Mouse (Mus musculus) erythroblast, adult 5-6 weeks (primary cell): Measurements from ENCODE around the gene Macf1. TPM values are rescaled to one million over a fixed set of nuclear protein-coding genes. Genes with fewer than 3 reads are reported as not detected.
"Not testable (repeated sequence)": the region's sequence is repeated elsewhere in the genome, so short reads cannot be mapped to it uniquely, and the experiment has no call there.

Source experiments
- ATAC-seq: replicated peaks from 2 replicates; pipeline ENCODE4 v1.8.0; 2016; ENCODE audit warnings: moderate number of reproducible peaks, mild to moderate bottlenecking, moderate TSS enrichment, inconsistent platforms; ENCODE audit not compliant: poor library complexity, low FRiP score, severe bottlenecking
- total RNA-seq, 2 experiments: library from RNA; stranded (forward) in 1 of 2; stranded (reverse) in 1 of 2; fragments of 150-400 nt in 1 of 2; fragments of 200-764, 138-1000 nt in 1 of 2; gene quantifications; 2 replicates each; pipeline versions ENCODE4 v1.2.3 to v1.2.4; 2015 to 2017; ENCODE audit warnings: low replicate concordance in 2 of 2

Gene Macf1
- total RNA-seq, 2 experiments from 2014 or later: 52.5 to 65.5 TPM

- no peak for ATAC-seq
Observed at GRCm38 (mm10) chr4:123645246-123645845, 38.8 kb downstream of the Macf1 start.

GRCm38 (mm10) chr4:123643561-123643960 is 40.6 kb downstream of the Macf1 start:
- ATAC-seq: no peak

GRCm38 (mm10) chr4:123642877-123643276 is 41.3 kb downstream of the Macf1 start:
- ATAC-seq: no peak

GRCm38 (mm10) chr4:123637136-123637535 is 47.0 kb downstream of the Macf1 start:
- ATAC-seq: no peak

DNA sequence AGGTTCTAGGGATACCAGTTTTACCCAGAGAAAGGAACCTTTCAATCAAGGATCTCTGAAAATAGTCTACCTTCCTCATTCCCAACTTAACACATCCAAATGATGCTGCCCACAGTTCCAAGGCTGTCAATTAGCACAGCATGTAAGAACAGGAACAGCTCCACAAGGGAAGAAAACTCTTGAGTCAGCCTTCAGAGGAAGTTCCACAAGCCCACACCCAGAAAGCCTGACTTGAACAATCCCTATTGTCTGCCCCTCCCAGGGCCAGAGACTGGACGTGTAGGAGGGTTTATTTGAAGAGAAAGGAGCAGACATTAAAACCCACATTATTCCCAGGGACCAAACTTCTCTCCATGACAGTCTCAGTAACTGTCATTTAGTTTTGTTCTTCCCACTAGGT is 48.7 kb downstream of the Macf1 start:
- ATAC-seq: no peak

DNA sequence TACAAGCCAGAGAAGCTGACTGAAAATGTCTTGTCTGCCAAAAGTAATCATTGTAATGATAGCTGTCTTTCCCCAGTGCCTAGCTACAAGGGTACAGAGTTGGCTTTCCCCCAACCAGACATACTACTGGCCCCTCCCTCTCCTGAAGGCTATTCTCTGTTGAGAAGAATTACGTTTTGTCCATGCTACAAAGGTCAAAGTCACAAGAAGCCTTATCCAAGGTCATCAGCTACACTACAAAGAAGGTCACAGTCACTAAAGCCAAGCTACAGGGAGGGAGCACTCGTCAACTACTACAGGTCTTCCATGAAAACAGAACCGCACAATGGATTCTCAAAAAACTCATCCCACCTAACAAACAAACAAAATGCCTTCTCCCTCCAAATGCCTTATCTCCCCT is 49.7 kb downstream of the Macf1 start:
- no peak for ATAC-seq

- ATAC-seq: no peak
Observed at GRCm38 (mm10) chr4:123633874-123634273, 50.3 kb downstream of the Macf1 start.

DNA sequence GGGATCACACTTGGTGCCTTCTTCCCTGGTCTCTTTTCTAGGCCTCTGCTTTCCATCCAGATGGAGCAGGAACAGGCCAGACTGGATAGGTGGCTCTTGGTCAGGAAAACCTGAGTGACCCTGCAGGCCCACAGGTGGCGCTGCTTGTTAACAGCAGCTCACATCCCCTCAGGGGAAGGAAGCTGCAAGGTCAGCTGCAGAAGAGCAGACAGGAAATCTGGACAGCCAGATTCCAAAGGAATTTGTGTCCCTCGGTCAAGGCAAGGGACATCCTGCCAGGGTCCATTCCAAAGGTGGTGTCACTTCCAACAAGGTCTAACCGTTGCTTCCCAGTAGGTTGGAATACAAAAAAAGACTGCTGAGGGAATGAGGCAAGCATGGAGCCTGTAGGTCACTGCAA is 50.8 kb downstream of the Macf1 start:
- peak; percentile 89 for ATAC-seq

GRCm38 (mm10) chr4:123632116-123632515 is 52.0 kb downstream of the Macf1 start:
- not testable (repeated sequence) for ATAC-seq

DNA sequence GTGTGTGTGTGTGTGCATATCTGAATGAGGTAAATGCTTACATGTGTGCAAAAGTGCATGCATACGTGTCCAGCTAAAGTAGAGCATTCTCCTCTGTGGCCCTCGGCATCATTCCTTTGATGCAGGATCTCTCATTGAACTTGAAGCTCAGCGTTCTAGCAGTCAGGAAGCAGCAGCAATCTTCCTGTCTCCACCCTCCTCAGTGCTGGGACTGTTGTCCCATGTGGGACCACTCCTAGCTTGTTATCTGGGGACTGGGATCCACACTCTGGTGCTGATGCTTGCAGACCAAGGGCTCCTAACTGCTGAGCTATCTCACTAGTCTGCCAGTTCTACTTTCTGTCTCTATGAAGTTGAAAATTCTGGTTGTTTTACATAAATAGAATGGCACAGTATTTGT is 52.5 kb downstream of the Macf1 start:
- ATAC-seq: no peak

- ATAC-seq: no peak
Observed at GRCm38 (mm10) chr4:123627683-123628082, 56.5 kb downstream of the Macf1 start.

DNA sequence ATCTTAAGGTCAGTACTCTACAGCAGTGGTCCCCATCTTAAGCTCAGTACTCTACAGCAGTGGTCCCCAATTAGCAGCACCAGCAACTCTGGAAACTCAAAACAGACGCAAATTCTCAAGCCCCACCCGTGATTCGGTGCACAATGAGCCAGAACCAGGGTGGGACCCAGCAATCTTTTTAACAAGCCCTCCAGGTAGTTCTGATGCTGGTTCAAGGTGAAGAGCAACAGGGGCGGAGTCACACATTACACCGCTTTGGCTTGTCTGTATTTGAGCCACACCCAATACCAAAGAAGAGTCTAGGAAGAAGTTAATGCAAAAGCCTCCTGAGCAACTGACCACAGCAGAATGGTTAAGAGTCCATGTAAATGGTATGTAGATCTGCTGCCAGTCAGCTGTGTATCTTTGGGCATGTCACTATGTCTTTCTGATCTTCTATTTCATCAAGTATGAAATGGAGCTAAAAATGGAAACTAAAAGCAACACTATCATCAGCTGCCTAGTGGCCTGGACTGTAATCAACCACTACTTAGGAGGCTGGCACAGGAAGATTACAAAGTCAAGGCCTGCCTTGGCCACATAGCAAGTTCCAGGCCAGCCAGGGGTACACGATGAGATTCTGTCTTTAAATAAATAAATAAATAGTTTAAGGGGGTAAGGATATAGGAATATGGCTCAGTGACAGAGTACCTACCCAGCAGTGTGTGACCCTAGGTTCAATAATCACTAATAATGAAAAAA is 58.7 kb downstream of the Macf1 start:
- peak; percentile 76 for ATAC-seq

- ATAC-seq: no peak
Observed at GRCm38 (mm10) chr4:123624438-123624837, 59.7 kb downstream of the Macf1 start.

GRCm38 (mm10) chr4:123623742-123624151 is 60.4 kb downstream of the Macf1 start:
- ATAC-seq: no peak

GRCm38 (mm10) chr4:123621732-123622131 is 62.4 kb downstream of the Macf1 start:
- no peak for ATAC-seq

GRCm38 (mm10) chr4:123617727-123618389 is 66.3 kb downstream of the Macf1 start:
- no peak for ATAC-seq

DNA sequence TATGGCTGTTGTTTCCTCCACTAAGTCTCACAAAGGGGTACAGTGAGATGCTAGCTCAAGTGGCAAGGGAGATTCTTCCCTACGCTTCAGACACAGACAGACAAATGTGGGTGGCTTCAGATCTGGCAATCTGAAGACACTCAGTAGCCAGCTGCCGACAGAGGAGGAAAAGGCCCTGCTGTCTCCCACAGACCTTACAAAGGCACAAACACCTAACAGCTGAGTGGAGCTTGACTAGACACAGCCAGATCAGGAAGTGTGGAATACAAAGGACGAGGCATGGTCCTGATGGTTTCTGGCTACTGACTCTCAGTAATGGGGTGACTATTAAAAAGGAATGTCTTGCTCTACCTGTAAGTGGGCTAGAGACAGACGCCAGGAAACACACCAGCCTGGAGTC is 67.2 kb downstream of the Macf1 start:
- ATAC-seq: no peak

DNA sequence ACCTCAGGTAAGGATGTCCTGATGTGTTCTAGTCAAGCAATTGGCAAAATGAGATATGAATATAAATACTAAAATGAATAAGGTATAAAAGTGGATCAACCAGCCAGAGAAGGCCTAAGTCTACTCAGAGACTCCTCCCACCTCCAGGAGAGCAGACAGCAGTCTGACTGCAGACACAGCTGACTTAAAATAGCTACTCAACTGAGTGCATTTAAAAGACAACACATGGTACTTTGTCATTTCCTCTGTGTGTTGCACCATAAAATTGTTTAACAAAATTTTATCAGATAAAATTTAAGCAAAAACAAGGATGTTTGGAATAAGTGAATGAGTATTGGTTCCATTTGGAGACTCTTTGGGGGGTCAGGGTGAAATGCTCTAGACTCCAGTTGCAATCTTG is 67.7 kb downstream of the Macf1 start:
- no peak for ATAC-seq

DNA sequence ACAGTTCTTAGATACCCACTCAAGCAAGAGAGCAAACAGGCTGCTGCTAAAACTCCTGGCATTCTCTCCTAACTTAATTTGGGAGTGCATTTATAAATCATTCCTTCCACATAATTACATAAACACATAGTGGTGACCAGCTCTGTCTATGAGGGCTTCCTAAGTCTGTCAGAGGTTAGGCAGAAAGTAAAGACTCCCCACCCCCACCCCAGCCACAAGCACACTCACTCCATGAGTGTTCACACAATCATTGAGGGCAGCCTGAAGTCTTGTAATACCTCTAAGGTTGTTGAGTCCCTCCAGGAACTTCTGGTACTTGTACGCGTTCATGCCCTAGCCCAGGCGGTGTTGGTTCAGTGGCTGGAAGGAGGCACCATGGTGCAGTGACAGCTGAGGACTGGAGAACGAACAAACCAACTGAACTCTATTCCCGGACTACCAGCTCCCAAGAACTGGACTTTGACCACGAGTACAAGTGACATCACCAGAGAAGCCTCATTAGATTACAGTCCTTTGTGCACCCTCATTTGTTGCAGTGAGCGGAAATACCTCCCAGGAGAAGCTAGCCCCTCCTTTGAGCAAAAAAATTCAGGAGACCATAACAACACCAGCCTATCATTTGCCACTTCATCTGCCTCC is 70.7 kb downstream of the Macf1 start:
- ATAC-seq: no peak

DNA sequence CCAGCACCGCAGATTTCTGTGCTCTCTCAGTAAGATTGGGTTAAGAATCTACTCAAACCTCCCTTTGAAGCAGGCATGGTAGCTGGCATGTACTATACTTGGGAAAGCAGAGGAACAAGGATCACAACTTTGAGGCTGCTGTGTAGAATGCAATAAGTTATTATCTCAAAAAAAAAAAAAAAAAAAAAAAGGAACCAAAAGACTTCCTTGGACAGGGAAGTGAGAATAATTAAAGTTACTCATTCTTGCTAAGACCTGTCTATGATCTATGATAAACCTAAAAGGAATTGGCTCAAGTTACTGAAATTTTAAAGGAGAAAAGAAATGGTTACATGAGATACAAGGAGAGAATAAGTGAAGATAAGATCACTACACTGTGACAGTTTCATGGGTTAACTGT is 72.2 kb downstream of the Macf1 start:
- ATAC-seq: no peak

GRCm38 (mm10) chr4:123611241-123611640 is 72.9 kb downstream of the Macf1 start:
- ATAC-seq: no peak
